Comparison of ENCODE assay signal across 10 mouse cellular contexts in the genomic region with DNA sequence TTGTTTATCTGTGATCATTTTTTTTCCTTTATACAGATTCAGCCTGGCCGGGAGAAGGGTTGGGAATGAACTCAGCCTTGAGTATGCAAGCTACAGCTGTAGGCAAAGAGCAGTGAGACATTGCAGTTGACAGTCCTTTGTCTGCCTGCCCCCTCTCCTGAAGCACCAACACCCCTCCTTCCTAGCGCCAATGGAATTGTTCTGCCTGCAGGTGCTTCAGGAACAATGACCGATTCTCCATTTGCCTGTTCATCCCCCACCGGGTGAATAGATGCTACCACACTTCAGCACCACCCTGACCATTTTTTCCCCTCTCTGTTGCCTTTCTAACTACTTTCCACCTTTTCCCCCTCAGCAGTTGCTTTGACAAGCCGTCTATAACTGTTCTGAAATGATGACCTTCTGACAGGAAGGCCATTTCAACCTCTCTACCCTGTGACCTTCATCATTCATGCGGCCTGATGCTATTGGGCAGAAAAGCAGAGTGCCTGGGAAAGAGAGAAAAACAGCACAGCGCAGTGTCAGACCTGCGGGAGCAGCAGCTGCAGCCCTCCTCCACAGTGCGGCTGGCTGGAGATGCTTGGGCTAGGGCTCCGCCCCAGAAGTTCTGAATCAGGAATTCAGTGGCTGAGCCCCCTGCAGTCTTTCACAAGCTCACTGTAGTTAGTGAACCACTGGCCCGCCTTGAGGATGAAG. TPM values are rescaled to one million over a fixed set of nuclear protein-coding genes. Genes with fewer than 3 reads are reported as not detected.
A peak's percentile ranks its signal among the peaks of the same experiment; 100 is the strongest.
DNase-seq lines count a peak whose midpoint lies in the region; ATAC-seq lines count a peak whose summit lies in the region.
"Had no signal": no experiment of that assay in that cellular context is flagged by ENCODE, and none has a peak within 500 bp of the region (broad histone marks: within the 10 kb centered on the region; RNA-seq: fewer than 3 reads in every experiment).

No protein-coding gene starts in this region.

- H3K4me2 ChIP-seq in heart, embryonic 15.5 days, result peak overlapping the region; percentile 1; the same call in 1 of the 2 replicates
- H3K4me2 ChIP-seq in midbrain, embryonic 16.5 days (ENCODE audit: low read length), result peak overlapping the region; percentile 6; the same call in 1 of the 2 replicates

- intact Hi-C loops in heart, postnatal 36 days (cut with DNase I), result loop anchor here (2.0 kb wide), 1 partner anchor 15 kb away; no protein-coding TSS in a partner anchor

- no peak overlapping the region for H3K9ac ChIP-seq in heart, embryonic 15.5 days
- no peak overlapping the region for H3K9ac ChIP-seq in midbrain, embryonic 16.5 days (ENCODE audit: low read depth, low read length)

- H3K4me3 ChIP-seq in heart, embryonic 15.5 days, result no peak overlapping the region
- no peak overlapping the region for H3K4me3 ChIP-seq in midbrain, embryonic 16.5 days (ENCODE audit: low read depth, low read length)

- no peak for ATAC-seq in heart, embryonic 15.5 days (replicated peaks; ENCODE audit: insufficient number of reproducible peaks, insufficient read depth, low FRiP score, low read depth)
- no peak for ATAC-seq in midbrain, embryonic 16.5 days
- ATAC-seq: Patski had no signal

- H3K27ac ChIP-seq in heart, embryonic 15.5 days, result no peak overlapping the region
- no peak overlapping the region for H3K27ac ChIP-seq in midbrain, embryonic 16.5 days (ENCODE audit: low read length)

- no peaks in the 10 kb centered on the region for H3K27me3 ChIP-seq in heart, embryonic 15.5 days
- no peaks in the 10 kb centered on the region for H3K27me3 ChIP-seq in midbrain, embryonic 16.5 days (ENCODE audit: control insufficient read depth, insufficient read depth, low read depth, low read length)
- H3K27me3 ChIP-seq: Patski had no signal

- H3K4me1 ChIP-seq in heart, embryonic 15.5 days (replicated peaks), result peaks cover 19% of the 10 kb centered on the region
- peaks cover 12% of the 10 kb centered on the region for H3K4me1 ChIP-seq in midbrain, embryonic 16.5 days (ENCODE audit: control insufficient read depth, insufficient read depth, low read length)

- H3K9me3 ChIP-seq in heart, embryonic 15.5 days (replicated peaks), result no peaks in the 10 kb centered on the region
- no peaks in the 10 kb centered on the region for H3K9me3 ChIP-seq in midbrain, embryonic 16.5 days (replicated peaks; ENCODE audit: control insufficient read depth, low read length, poor library complexity, severe bottlenecking)

- no peak for DNase-seq in heart, postnatal 36 days
- peak; percentile 39 for DNase-seq in NIH3T3 (ENCODE audit: low read depth)
- peak; percentile 30 for DNase-seq in heart, postnatal 4 days
- DNase-seq in ovary, postnatal 36 days (ENCODE audit: low spot score), result no peak
- no peak for DNase-seq in right cerebral cortex, postnatal 10 days (ENCODE audit: low spot score in 2 of 2)
- no peak for DNase-seq in left cerebral cortex, adult 9 months (ENCODE audit: low spot score in 2 of 2)
- DNase-seq: gastrocnemius, postnatal 36 days had no signal

- no peaks in the 10 kb centered on the region for H3K36me3 ChIP-seq in heart, embryonic 15.5 days
- H3K36me3 ChIP-seq in midbrain, embryonic 16.5 days (ENCODE audit: control insufficient read depth, insufficient read depth, low read length), result no peaks in the 10 kb centered on the region

- WGBS in heart, embryonic 15.5 days, result 12% methylated on average over 11 of the region's 11 CpGs
- WGBS in midbrain, embryonic 16.5 days, result 4% methylated on average over 11 of the region's 11 CpGs

RNA-seq across cellular contexts. Expression of a gene that starts 4.6 kb away (rescaled TPM):
- polyA plus RNA-seq in heart, embryonic 15.5 days (2015; fragmentation: Nextera tagmentation; extraction: Ambion mirVana), result 42.3 and 57.7 TPM in 2 replicates
- 10 to 100 TPM; 52.8 to 54.2 TPM for total RNA-seq in heart, postnatal 36 days (2021)
- total RNA-seq in heart, postnatal 4 days (2021), result 10 to 100 TPM; 55.0 to 55.7 TPM
- 48.9 and 52.3 TPM in 2 replicates for polyA plus RNA-seq in midbrain, embryonic 16.5 days (2015; fragmentation: Nextera tagmentation; extraction: Ambion mirVana)

RNA-seq across cellular contexts. Expression of a gene that starts 18.5 kb away (rescaled TPM):
- polyA plus RNA-seq in heart, embryonic 15.5 days (2015; fragmentation: Nextera tagmentation; extraction: Ambion mirVana), result 77.2 and 81.9 TPM in 2 replicates
- total RNA-seq in heart, postnatal 36 days (2021), result 10 to 100 TPM; 87.5 to 93.7 TPM
- total RNA-seq in heart, postnatal 4 days (2021), result 10 to 100 TPM; 75.6 to 79.3 TPM
- polyA plus RNA-seq in midbrain, embryonic 16.5 days (2015; fragmentation: Nextera tagmentation; extraction: Ambion mirVana), result 81.2 and 84.4 TPM in 2 replicates

Comparison
In these comparisons a context has a peak if more than half of its experiments do, and no peak if none do; other contexts are left out.
1. DNase-seq: peak in NIH3T3 (single experiment) and heart, postnatal 4 days (single experiment); none in heart, postnatal 36 days (0 of 2), ovary, postnatal 36 days (single experiment), right cerebral cortex, postnatal 10 days (0 of 2) and left cerebral cortex, adult 9 months (0 of 2).